Mouse (Mus musculus) intestine, embryonic 14.5 days (tissue): ENCODE data around the gene Sfxn3. TPM values are rescaled to one million over a fixed set of nuclear protein-coding genes. Genes with fewer than 3 reads are reported as not detected.
"Not testable (repeated sequence)": the region's sequence is repeated elsewhere in the genome, so short reads cannot be mapped to it uniquely, and the experiment has no call there.

ENCODE experiments used
- ATAC-seq: fragments of 200-750 bp; cut with Nextera tagmentation; replicated peaks from 2 replicates; pipeline ENCODE4 v1.8.0; 2017; ENCODE audit warnings: low read depth, moderate number of reproducible peaks, moderate TSS enrichment, moderate library complexity; ENCODE audit not compliant: low FRiP score, low TSS enrichment
- DNase-seq: peaks from one replicate; pipeline ENCODE4 v3.0.0-alpha.2; 2018; ENCODE audit warnings: low spot score
- H3K27ac ChIP-seq: fragments of 300-500 bp; sonication (generic); 2 replicates; pipeline ENCODE4 v1.5.1; 2014; ENCODE audit warnings: low read depth, mild to moderate bottlenecking, control low read depth
- H3K27me3 ChIP-seq: fragments of 300-500 bp; sonication (generic); replicated peaks from 2 replicates; pipeline ENCODE4 v1.6.1; 2014; ENCODE audit warnings: low read length, control low read depth; ENCODE audit not compliant: control insufficient read depth, insufficient read depth
- H3K36me3 ChIP-seq: fragments of 300-500 bp; sonication (generic); 2 replicates; pipeline ENCODE4 v1.6.1; 2014; ENCODE audit warnings: low read length, control low read depth; ENCODE audit not compliant: control insufficient read depth, insufficient read depth
- H3K4me1 ChIP-seq: fragments of 300-500 bp; sonication (generic); replicated peaks from 2 replicates; pipeline ENCODE4 v1.6.1; 2014; ENCODE audit warnings: low read length, control low read depth, mixed read lengths; ENCODE audit not compliant: control insufficient read depth, insufficient read depth
- H3K4me2 ChIP-seq: fragments of 300-500 bp; sonication (generic); 2 replicates; pipeline ENCODE4 v1.6.1; 2014; ENCODE audit warnings: low read length
- H3K4me3 ChIP-seq: fragments of 300-500 bp; sonication (generic); 2 replicates; pipeline ENCODE4 v1.5.1; 2014; ENCODE audit warnings: low read depth, low read length, control low read depth, mixed read lengths
- H3K9ac ChIP-seq: fragments of 300-500 bp; sonication (generic); 2 replicates; pipeline ENCODE4 v1.6.1; 2014; ENCODE audit warnings: mild to moderate bottlenecking, low read length
- H3K9me3 ChIP-seq: fragments of 300-500 bp; sonication (generic); 2 replicates; pipeline ENCODE4 v1.6.1; 2016; ENCODE audit warnings: low read length, control low read depth; ENCODE audit not compliant: control insufficient read depth
- WGBS: fragments of 180-500 bp; shearing (Covaris S2); extraction: QIAGEN DNeasy Blood & Tissue Kit; methylation state at CpG from one replicate; pipeline ENCODE4 v1.1.7; 2014; 5-methylcytosine and 5-hydroxymethylcytosine counted together
- polyA plus RNA-seq: library from polyadenylated mRNA; unstranded; fragments of >200 nt; fragmentation: Nextera tagmentation; extraction: Ambion mirVana; gene quantifications from 2 replicates; pipeline ENCODE4 v1.2.1, GENCODE M21; 2014

Gene Sfxn3
- polyA plus RNA-seq, 1 experiment from 2014 or later = 24.5 TPM

- Histone ChIP-seq H3K4me3 (no peak overlapping the region), H3K9me3 (no peaks in the 10 kb centered on the region), H3K9ac (no peak overlapping the region), H3K36me3 (peaks cover 12% of the 10 kb centered on the region), H3K4me1 (peaks cover 26% of the 10 kb centered on the region), H3K27ac (no peak overlapping the region), H3K27me3 (no peaks in the 10 kb centered on the region), H3K4me2 (no peak overlapping the region)
- ATAC-seq (no peak; the same call in 1 of the 2 replicates), DNase-seq (peak; percentile 62)
- 50% methylated on average over 17 of the region's 17 CpGs for WGBS
Measured at GRCm38 (mm10) chr19:45032570-45033332, 14.6 kb upstream of the Sfxn3 start.

- H3K4me3 ChIP-seq = no peak overlapping the region
- no peaks in the 10 kb centered on the region for H3K9me3 ChIP-seq
- no peaks in the 10 kb centered on the region for H3K36me3 ChIP-seq
- H3K27ac ChIP-seq = no peak overlapping the region
- H3K27me3 ChIP-seq = peaks cover 10% of the 10 kb centered on the region
- 36% methylated on average over 16 of the region's 16 CpGs for WGBS
- no peak overlapping the region for H3K9ac ChIP-seq
- DNase-seq (no peak), ATAC-seq (no peak)
- H3K4me1 ChIP-seq = 0 out of 2 replicates have a peak, but pooled peaks cover 5% of the 10 kb centered on the region
- no peak overlapping the region for H3K4me2 ChIP-seq
Measured at GRCm38 (mm10) chr19:45036867-45037266, 10.4 kb upstream of the Sfxn3 start.

GRCm38 (mm10) chr19:45038198-45038597 lies 9.1 kb upstream of the Sfxn3 start:
- not testable (repeated sequence) for ATAC-seq, H3K27ac ChIP-seq, H3K36me3 ChIP-seq, H3K9ac ChIP-seq, H3K4me3 ChIP-seq, H3K9me3 ChIP-seq, DNase-seq, H3K4me2 ChIP-seq, H3K4me1 ChIP-seq
- peaks cover 10% of the 10 kb centered on the region for H3K27me3 ChIP-seq
- WGBS = 89% methylated on average over 7 of the region's 7 CpGs

- no peak for ATAC-seq
- Histone ChIP-seq H3K27ac (no peak overlapping the region), H3K4me1 (no peaks in the 10 kb centered on the region), H3K9me3 (no peaks in the 10 kb centered on the region), H3K36me3 (no peaks in the 10 kb centered on the region), H3K27me3 (peaks cover 21% of the 10 kb centered on the region), H3K9ac (no peak overlapping the region), H3K4me3 (no peak overlapping the region), H3K4me2 (no peak overlapping the region)
- WGBS = 43% methylated on average over 13 of the region's 13 CpGs
- no peak for DNase-seq
Measured at GRCm38 (mm10) chr19:45040214-45040613, 7.1 kb upstream of the Sfxn3 start.

- ATAC-seq = no peak
- Histone ChIP-seq H3K4me1 (peaks cover 17% of the 10 kb centered on the region), H3K9ac (no peak overlapping the region), H3K36me3 (no peaks in the 10 kb centered on the region), H3K27ac (no peak overlapping the region), H3K4me3 (no peak overlapping the region), H3K4me2 (no peak overlapping the region), H3K9me3 (no peaks in the 10 kb centered on the region), H3K27me3 (peaks cover 33% of the 10 kb centered on the region)
- 62% methylated on average over 11 of the region's 11 CpGs for WGBS
- no peak for DNase-seq
Measured at GRCm38 (mm10) chr19:45044389-45044927, 2.8 kb upstream of the Sfxn3 start.

- H3K9me3 ChIP-seq = no peaks in the 10 kb centered on the region
- no peak for ATAC-seq
- peaks cover 27% of the 10 kb centered on the region for H3K27me3 ChIP-seq
- H3K4me1 ChIP-seq = peaks cover 17% of the 10 kb centered on the region
- DNase-seq = no peak
- no peak overlapping the region for H3K4me3 ChIP-seq
- no peak overlapping the region for H3K4me2 ChIP-seq
- H3K27ac ChIP-seq = no peak overlapping the region
- H3K36me3 ChIP-seq = no peaks in the 10 kb centered on the region
- WGBS = 38% methylated on average over 15 of the region's 15 CpGs
- H3K9ac ChIP-seq = no peak overlapping the region
Measured at GRCm38 (mm10) chr19:45045236-45045635, 2.1 kb upstream of the Sfxn3 start.

GRCm38 (mm10) chr19:45045651-45046050 lies 1.7 kb upstream of the Sfxn3 start, which contains the start of gene Pdzd7:
Gene Pdzd7, minus strand, starts transcription at chr19:45045717.
- Histone ChIP-seq H3K27me3 (peaks cover 23% of the 10 kb centered on the region), H3K9ac (peak within 1 kb of the TSS; percentile 50; the same call in 1 of the 2 replicates)

GRCm38 (mm10) chr19:45046523-45047321 lies 581 bp upstream of the Sfxn3 start:
- H3K27me3 ChIP-seq = peaks cover 23% of the 10 kb centered on the region
- no peaks in the 10 kb centered on the region for H3K9me3 ChIP-seq
- DNase-seq (peak; percentile 88), ATAC-seq (peak; percentile 54)
- 2% methylated on average over 34 of the region's 34 CpGs for WGBS
- H3K36me3 ChIP-seq = peaks cover 7% of the 10 kb centered on the region; the same call in 1 of the 2 replicates
- H3K27ac ChIP-seq = peak overlapping the region; percentile 84
- H3K9ac ChIP-seq = peak overlapping the region; percentile 50
- H3K4me2 ChIP-seq = peak overlapping the region; percentile 92
- H3K4me1 ChIP-seq = peaks cover 17% of the 10 kb centered on the region
- peak overlapping the region; percentile 57 for H3K4me3 ChIP-seq

More at GRCm38 (mm10) chr19:45045651-45046050, 1.7 kb upstream of the Sfxn3 start, which contains the start of gene Pdzd7:
- peak within 1 kb of the TSS; percentile 92 for H3K4me2 ChIP-seq
- peak within 1 kb of the TSS; percentile 57 for H3K4me3 ChIP-seq
- no peak for DNase-seq
- WGBS = 78% methylated on average over 5 of the region's 5 CpGs
- no peaks in the 10 kb centered on the region for H3K36me3 ChIP-seq
- no peak for ATAC-seq
- no peak within 1 kb of the TSS for H3K27ac ChIP-seq
- no peaks in the 10 kb centered on the region for H3K9me3 ChIP-seq
- peaks cover 17% of the 10 kb centered on the region for H3K4me1 ChIP-seq
